Mouse (Mus musculus): ENCODE measurements around the gene Scap. TPM values are rescaled to one million over a fixed set of nuclear protein-coding genes. Genes with fewer than 3 reads are reported as not detected.
"Not testable (repeated sequence)": the region's sequence is repeated elsewhere in the genome, so short reads cannot be mapped to it uniquely, and the experiment has no call there.

Scap gene
- polyA plus RNA-seq, 1 experiment: 23.6 TPM

GRCm38 (mm10) chr9:110328946-110329630 lies 4.0 kb upstream of the Scap start:
- 40% methylated on average over 5 of the region's 5 CpGs for WGBS
- DNase-seq (ENCODE audit: low read depth, low spot score): no peak

- WGBS: 54% methylated on average over 21 of the region's 21 CpGs
- DNase-seq (ENCODE audit: low read depth, low spot score): no peak
Observed at GRCm38 (mm10) chr9:110329655-110330054, 3.4 kb upstream of the Scap start.

DNA sequence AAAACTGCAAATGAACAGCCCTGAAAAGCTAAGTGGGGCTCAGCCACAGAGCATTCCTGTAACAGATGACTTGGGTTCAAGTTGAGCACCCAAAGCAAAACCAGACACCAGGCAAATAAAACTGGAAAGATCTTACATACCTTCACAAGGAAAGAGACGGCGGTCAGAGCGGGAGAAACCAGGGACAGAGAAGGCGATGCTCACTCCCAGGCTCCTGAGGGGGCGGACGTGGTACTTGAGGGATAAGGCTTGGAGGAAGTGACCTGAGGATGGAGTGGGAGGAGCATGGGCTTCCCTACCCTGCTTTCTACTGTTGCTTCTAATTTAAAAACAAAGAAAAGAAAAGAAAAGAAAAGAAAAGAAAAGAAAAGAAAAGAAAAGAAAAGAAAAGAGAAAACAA lies 2.7 kb upstream of the Scap start:
- no peak for DNase-seq (ENCODE audit: low read depth, low spot score)
- 44% methylated on average over 6 of the region's 6 CpGs for WGBS

DNA sequence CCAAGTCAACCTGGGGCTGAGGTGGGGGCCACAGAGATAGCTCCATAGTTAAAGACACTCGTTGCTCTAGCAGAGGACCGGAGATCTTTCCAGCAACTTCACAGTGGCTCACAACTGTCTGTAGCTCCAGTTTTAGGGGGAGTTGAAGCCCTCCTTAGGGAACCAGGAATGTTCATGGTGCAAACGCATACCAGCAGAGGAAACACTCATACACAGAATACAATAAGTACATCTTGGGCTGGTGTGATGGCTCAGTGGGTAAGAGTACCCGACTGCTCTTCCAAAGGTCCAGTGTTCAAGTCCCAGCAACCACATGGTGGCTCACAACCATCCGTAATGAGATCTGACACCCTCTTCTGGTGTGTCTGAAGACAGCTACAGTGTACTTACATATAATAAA lies 2.2 kb upstream of the Scap start:
- DNase-seq (ENCODE audit: low read depth, low spot score): not testable (repeated sequence)
- WGBS: 91% methylated on average over 5 of the region's 5 CpGs

- no peak for DNase-seq (ENCODE audit: low read depth, low spot score)
- WGBS: 3% methylated on average over 12 of the region's 12 CpGs
Observed at GRCm38 (mm10) chr9:110333896-110334259, 790 bp downstream of the Scap start.

GRCm38 (mm10) chr9:110334849-110335248 lies 1.8 kb downstream of the Scap start:
- WGBS: 66% methylated on average over 8 of the region's 8 CpGs
- no peak for DNase-seq (ENCODE audit: low read depth, low spot score)

DNA sequence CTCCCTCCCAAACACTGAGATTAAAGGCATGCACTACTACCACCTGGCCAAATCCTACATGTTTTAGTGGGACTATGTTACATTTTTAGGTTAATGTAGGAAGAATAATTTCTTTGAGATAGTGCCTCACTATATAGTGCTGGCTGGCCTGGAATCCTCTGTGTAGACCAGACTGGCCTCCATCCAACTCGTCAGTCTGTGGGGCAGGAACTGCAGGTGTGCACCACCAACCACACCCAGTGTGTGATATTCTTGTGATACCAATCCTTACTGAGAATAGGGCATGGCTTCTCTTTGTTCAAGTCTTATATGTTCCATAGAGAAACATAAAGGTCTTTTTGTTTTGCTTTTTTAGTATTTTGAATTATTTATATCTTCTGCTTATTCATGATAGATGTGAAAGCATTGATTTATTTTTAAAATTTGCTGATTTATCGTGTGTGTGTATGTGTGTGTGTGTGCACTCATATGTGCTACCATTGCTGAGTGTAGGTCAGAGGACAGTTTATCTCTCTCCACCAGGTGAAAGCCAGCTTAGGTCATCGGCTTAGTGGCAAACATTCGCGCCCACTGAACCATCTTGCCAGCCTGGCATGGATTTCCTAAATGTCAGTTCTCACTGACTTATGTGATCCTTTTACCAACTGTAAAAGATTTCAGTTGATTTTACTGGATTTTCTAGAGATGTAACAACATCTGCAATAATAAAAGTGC lies 7.1 kb downstream of the Scap start:
- DNase-seq (ENCODE audit: low read depth, low spot score): no peak
- 73% methylated on average over 5 of the region's 5 CpGs for WGBS

DNA sequence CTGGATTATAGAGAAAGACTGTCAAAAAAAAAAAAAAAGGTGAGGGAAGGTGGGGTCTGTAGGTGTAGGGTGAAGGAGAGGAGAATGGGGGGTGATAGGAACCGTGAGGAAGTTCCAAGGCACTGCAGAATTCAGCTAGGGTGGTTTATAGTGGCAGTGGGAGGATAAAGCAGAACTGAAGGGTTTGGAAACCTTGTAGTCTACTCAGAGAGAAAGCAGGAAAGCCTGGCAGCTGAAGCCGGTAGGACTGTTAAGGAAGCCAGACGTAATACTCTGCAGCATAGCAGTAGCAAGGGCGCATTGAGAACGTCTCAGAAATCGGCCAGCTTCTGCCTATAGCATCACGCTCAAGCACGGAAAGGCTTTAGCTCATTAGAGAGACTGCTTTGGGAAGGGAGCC lies 8.9 kb downstream of the Scap start:
- DNase-seq (ENCODE audit: low read depth, low spot score): no peak
- WGBS: 85% methylated on average over 8 of the region's 8 CpGs

GRCm38 (mm10) chr9:110343805-110344204 lies 10.7 kb downstream of the Scap start:
- no peak for DNase-seq (ENCODE audit: low read depth, low spot score)
- WGBS: 28% methylated on average over 6 of the region's 6 CpGs

GRCm38 (mm10) chr9:110345057-110345739 lies 12.1 kb downstream of the Scap start:
- DNase-seq (ENCODE audit: low read depth, low spot score): no peak
- 72% methylated on average over 7 of the region's 7 CpGs for WGBS

- WGBS: 79% methylated on average over 4 of the region's 4 CpGs
- DNase-seq (ENCODE audit: low read depth, low spot score): no peak
Observed at GRCm38 (mm10) chr9:110348899-110349298, 15.8 kb downstream of the Scap start.

DNA sequence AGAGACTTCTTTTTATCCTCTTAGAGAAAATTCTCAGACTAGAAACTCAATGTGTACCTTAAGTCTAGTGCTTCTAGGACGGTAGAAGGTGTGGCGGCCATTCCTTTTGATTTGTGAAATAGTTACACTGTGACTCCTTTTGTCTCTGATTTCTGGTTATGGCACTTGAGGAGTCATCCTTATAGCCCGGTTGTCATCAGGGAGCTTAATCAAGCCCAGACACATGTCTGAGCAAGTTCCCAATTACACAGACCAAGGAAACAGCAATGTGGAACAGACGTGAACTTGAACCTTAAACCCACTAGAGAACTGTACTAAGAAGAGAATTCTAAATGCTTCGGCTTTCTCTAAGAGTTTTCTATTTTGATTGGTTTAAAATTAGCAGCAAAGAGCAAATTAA lies 17.1 kb downstream of the Scap start:
- no peak for DNase-seq (ENCODE audit: low read depth, low spot score)
- WGBS: 85% methylated on average over 5 of the region's 5 CpGs

- no peak for DNase-seq (ENCODE audit: low read depth, low spot score)
Observed at GRCm38 (mm10) chr9:110350612-110351011, 17.5 kb downstream of the Scap start.

DNA sequence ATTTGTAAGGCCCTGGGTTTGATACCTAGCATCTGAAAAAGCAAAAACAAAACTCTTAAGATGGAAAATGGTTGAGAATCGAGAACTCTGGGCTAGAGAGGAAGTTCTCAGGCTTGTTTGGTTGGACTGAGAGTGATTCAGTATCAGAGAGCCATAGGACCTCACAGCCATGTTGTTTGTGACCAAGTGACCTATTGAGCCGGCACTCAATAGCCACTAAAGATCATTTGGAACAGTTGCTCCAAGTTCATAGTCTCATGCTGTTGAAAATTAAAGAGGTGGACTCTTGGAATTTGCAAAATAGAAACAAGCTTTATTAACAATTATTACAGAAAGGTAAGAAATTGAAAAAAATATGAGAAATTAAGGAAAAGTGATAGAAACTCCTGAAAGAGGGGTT lies 18.3 kb downstream of the Scap start:
- WGBS: 86% methylated on average over 2 of the region's 2 CpGs
- DNase-seq (ENCODE audit: low read depth, low spot score): no peak

More at GRCm38 (mm10) chr9:110350612-110351011, 17.5 kb downstream of the Scap start:
- 83% methylated on average over 5 of the region's 5 CpGs for WGBS

DNA sequence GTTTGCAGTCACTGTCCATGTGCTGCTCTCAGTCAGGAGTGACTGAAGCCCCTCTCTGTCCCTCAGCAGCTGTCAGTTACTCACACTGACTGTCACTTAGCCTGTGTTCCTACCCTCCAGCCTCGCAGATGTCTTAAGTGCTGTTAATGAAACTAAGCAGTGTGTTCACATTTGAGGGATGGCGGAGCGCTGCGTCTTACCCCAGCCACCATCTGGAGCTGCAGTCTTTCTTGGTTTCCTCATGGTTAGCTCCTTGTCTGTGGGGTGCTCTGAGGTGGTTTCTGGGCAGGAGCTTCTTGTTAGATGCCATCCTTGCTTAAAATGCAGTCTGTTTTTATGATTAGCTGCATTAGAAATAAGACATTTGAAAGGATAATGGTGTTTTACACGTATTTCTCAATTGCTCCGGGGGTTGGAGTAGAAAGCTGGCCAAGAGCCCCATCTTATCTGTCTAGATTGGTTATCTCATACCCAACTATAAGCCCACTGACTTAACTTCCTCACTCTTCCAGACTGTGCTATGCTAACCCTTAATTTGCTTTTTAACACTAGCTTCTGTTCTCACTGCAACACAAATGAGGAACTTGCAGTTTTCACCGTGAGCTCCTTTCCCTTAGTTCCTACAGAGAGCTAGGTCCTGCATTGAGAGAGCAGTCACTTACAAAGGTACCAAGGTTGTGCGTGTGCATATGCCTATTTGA lies 19.0 kb downstream of the Scap start:
- 83% methylated on average over 8 of the region's 8 CpGs for WGBS
- DNase-seq (ENCODE audit: low read depth, low spot score): no peak

- WGBS: 74% methylated on average over 2 of the region's 2 CpGs
- DNase-seq (ENCODE audit: low read depth, low spot score): no peak
Observed at GRCm38 (mm10) chr9:110358341-110358740, 25.3 kb downstream of the Scap start.

DNA sequence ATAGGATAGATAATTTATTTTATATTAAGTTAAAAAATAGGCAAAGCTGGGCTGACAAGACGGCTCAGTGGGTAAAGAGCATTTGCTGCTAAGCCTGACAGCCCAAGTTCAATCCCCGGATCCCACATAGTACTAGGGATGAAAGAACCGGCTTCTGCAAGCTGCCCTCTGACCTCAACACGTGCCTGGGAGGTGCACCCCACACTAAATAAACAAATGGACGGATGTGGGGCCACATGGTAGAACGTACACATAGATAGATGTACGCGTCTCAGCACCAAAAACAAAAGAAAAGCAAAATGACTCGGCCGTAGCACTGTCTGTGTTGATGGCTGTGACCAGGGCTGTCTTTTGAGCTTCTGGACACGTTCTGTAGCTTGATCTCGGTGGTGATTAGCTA lies 28.2 kb downstream of the Scap start:
- 73% methylated on average over 12 of the region's 12 CpGs for WGBS
- no peak for DNase-seq (ENCODE audit: low read depth, low spot score)

DNA sequence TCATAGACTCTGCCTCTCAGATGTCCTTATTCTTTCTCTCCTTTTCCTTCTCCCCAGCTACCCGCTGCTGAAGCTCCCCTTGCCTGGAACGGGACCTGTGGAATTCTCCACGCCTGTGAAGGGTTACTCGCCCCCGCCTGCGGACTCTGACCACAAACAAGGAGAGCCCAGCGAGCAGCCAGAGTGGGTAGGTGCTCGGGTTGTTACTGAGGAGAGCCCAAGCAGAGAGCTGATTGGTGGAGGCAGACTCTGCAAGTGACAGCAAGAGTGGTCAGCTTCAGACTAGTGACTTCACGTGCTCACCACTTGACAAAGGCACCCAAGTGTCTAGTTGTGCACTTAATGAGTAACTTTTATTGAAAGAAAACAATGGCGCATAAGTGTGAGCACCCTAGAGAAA lies 29.2 kb downstream of the Scap start:
- DNase-seq (ENCODE audit: low read depth, low spot score): no peak
- 68% methylated on average over 10 of the region's 10 CpGs for WGBS

- no peak for DNase-seq (ENCODE audit: low read depth, low spot score)
- 88% methylated on average over 5 of the region's 5 CpGs for WGBS
Observed at GRCm38 (mm10) chr9:110366746-110367145, 33.7 kb downstream of the Scap start.

DNA sequence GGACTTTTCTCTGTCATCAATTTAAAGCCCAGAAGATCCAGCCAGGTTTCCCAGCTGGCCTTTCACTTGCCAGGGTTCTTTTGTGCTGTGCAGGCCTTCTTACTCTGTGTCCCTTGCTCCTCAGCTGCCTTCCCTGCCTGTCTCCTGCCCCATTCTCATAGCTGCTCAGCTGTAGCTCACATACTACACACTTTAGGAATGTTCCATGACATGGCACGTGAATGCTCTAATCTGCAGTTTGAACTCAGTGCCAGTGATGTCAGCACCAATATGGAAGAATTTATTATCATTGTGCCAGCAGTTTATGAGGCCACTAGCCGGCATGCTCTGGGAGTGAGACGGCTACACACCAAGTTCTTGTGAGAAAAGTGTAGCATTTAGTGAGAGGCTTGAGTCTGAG lies 36.8 kb downstream of the Scap start:
- DNase-seq (ENCODE audit: low read depth, low spot score): no peak
- 53% methylated on average over 3 of the region's 3 CpGs for WGBS

All from large intestine, adult 2 months (tissue).